Mouse (Mus musculus): ENCODE measurements around the gene Inhbe. TPM values are rescaled to one million over a fixed set of nuclear protein-coding genes. Genes with fewer than 3 reads are reported as not detected.

Gene Inhbe
- polyA plus RNA-seq, 1 experiment = 0.27 TPM

DNA sequence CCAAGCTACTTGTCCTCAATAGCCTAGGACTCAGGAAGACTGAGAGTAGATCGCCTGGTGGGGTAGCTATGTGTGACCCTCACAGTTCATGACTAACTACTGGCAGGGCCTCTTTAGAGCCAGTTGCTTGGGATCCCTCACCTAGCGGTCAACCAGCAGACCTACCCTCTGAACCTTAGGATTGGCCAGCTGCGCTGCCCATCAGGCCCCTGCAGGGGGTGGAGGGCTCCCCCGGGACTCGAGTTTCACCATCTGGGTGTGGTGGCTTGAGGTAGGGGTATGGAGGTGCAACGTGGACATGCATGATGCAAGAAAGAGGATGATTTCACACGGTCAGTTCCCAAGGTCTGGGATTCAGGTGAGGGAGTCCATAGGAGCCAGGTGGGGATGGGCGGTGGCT, 2.5 kb downstream of the Inhbe start:
- H3K4me3 ChIP-seq (replicated peaks; ENCODE audit: control insufficient read depth, low read depth, low read length) = no peak overlapping the region
- TF ChIP-seq CTCF (IDR thresholded peaks at IDR 0.05; ENCODE audit: control insufficient read depth, insufficient read depth, low read length) (no peak), POLR2A (IDR thresholded peaks at IDR 0.05; ENCODE audit: borderline replicate concordance, control insufficient read depth, low read depth, low read length) (no peak)
- H3K4me1 ChIP-seq (ENCODE audit: control insufficient read depth, insufficient read depth, low read length) = no peaks in the 10 kb centered on the region
- WGBS = 77% methylated on average over 8 of the region's 8 CpGs
- H3K27ac ChIP-seq (ENCODE audit: control insufficient read depth, insufficient read depth, low read depth, low read length, poor library complexity) = no peak overlapping the region

GRCm38 (mm10) chr10:127351285-127351595, 3.0 kb downstream of the Inhbe start:
- Histone ChIP-seq H3K27ac (ENCODE audit: control insufficient read depth, insufficient read depth, low read depth, low read length, poor library complexity) (no peak overlapping the region), H3K4me3 (replicated peaks; ENCODE audit: control insufficient read depth, low read depth, low read length) (no peak overlapping the region), H3K4me1 (ENCODE audit: control insufficient read depth, insufficient read depth, low read length) (no peaks in the 10 kb centered on the region)
- 79% methylated on average over 8 of the region's 8 CpGs for WGBS
- TF ChIP-seq POLR2A (IDR thresholded peaks at IDR 0.05; ENCODE audit: borderline replicate concordance, control insufficient read depth, low read depth, low read length) = no peak
- no peak for TF ChIP-seq CTCF (IDR thresholded peaks at IDR 0.05; ENCODE audit: control insufficient read depth, insufficient read depth, low read length)

GRCm38 (mm10) chr10:127350594-127351284, 3.5 kb downstream of the Inhbe start:
- no peak overlapping the region for H3K4me3 ChIP-seq (replicated peaks; ENCODE audit: control insufficient read depth, low read depth, low read length)
- peak; percentile 33; the same call in 1 of the 2 replicates for TF ChIP-seq POLR2A (IDR thresholded peaks at IDR 0.05; ENCODE audit: borderline replicate concordance, control insufficient read depth, low read depth, low read length)
- peak; percentile 90 for TF ChIP-seq CTCF (IDR thresholded peaks at IDR 0.05; ENCODE audit: control insufficient read depth, insufficient read depth, low read length)
- H3K4me1 ChIP-seq (ENCODE audit: control insufficient read depth, insufficient read depth, low read length) = no peaks in the 10 kb centered on the region
- 13% methylated on average over 24 of the region's 24 CpGs for WGBS
- no peak overlapping the region for H3K27ac ChIP-seq (ENCODE audit: control insufficient read depth, insufficient read depth, low read depth, low read length, poor library complexity)

GRCm38 (mm10) chr10:127349810-127350209, 4.4 kb downstream of the Inhbe start:
- Histone ChIP-seq H3K4me3 (replicated peaks; ENCODE audit: control insufficient read depth, low read depth, low read length) (no peak overlapping the region), H3K27ac (ENCODE audit: control insufficient read depth, insufficient read depth, low read depth, low read length, poor library complexity) (no peak overlapping the region), H3K4me1 (ENCODE audit: control insufficient read depth, insufficient read depth, low read length) (no peaks in the 10 kb centered on the region)
- 73% methylated on average over 8 of the region's 8 CpGs for WGBS
- TF ChIP-seq CTCF (IDR thresholded peaks at IDR 0.05; ENCODE audit: control insufficient read depth, insufficient read depth, low read length) (no peak), POLR2A (IDR thresholded peaks at IDR 0.05; ENCODE audit: borderline replicate concordance, control insufficient read depth, low read depth, low read length) (no peak)

DNA sequence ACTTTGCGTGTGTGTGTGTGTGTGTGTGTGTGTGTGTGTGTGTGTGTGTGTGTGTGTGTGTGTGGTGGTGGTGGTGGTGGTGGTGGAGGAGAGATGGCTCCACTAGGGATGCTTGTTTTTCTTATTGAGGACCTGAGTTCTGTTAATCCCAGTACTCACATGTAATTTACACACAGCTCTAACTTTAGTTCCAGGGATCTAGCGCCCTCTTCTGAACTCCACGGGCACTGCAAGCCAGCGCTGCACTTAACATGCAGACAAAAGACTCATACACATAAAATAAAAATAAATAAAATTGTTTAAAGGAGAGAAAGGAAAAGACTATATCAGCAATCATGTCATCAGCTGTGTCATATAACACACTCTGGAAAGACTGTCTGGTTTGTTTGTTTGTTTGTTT, 5.3 kb downstream of the Inhbe start:
- H3K4me3 ChIP-seq (replicated peaks; ENCODE audit: control insufficient read depth, low read depth, low read length) = no peak overlapping the region
- WGBS = 74% methylated on average over 4 of the region's 4 CpGs
- no peak overlapping the region for H3K27ac ChIP-seq (ENCODE audit: control insufficient read depth, insufficient read depth, low read depth, low read length, poor library complexity)
- H3K4me1 ChIP-seq (ENCODE audit: control insufficient read depth, insufficient read depth, low read length) = no peaks in the 10 kb centered on the region
- TF ChIP-seq POLR2A (IDR thresholded peaks at IDR 0.05; ENCODE audit: borderline replicate concordance, control insufficient read depth, low read depth, low read length) (no peak), CTCF (IDR thresholded peaks at IDR 0.05; ENCODE audit: control insufficient read depth, insufficient read depth, low read length) (peak; percentile 31; the same call in 1 of the 2 replicates)

GRCm38 (mm10) chr10:127346173-127346572, 8.0 kb downstream of the Inhbe start:
- WGBS = 84% methylated on average over 3 of the region's 3 CpGs
- TF ChIP-seq CTCF (IDR thresholded peaks at IDR 0.05; ENCODE audit: control insufficient read depth, insufficient read depth, low read length) = no peak
- TF ChIP-seq POLR2A (IDR thresholded peaks at IDR 0.05; ENCODE audit: borderline replicate concordance, control insufficient read depth, low read depth, low read length) = no peak
- Histone ChIP-seq H3K27ac (ENCODE audit: control insufficient read depth, insufficient read depth, low read depth, low read length, poor library complexity) (no peak overlapping the region), H3K4me1 (ENCODE audit: control insufficient read depth, insufficient read depth, low read length) (no peaks in the 10 kb centered on the region), H3K4me3 (replicated peaks; ENCODE audit: control insufficient read depth, low read depth, low read length) (no peak overlapping the region)

DNA sequence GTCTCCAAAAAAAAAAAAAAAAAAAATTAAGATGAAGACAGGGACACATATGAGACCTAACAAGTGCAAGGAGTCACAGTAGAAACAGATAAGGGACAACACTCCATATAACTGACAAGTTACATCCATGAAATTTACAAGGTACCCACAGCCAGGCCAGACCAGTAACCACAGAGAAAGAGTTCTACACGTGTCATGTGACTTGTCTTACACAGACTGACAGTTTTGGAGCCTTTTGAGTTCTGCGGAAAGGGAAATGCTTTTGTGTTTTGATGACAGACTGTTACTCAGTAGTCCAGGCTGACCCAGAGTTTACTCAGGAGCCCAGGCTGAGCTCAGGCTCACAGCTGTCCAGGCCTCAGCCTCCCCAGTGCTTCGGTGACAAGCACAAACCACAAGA, 11.2 kb downstream of the Inhbe start:
- Histone ChIP-seq H3K4me3 (replicated peaks; ENCODE audit: control insufficient read depth, low read depth, low read length) (no peak overlapping the region), H3K4me1 (ENCODE audit: control insufficient read depth, insufficient read depth, low read length) (no peaks in the 10 kb centered on the region), H3K27ac (ENCODE audit: control insufficient read depth, insufficient read depth, low read depth, low read length, poor library complexity) (no peak overlapping the region)
- 28% methylated on average over 3 of the region's 3 CpGs for WGBS
- TF ChIP-seq POLR2A (IDR thresholded peaks at IDR 0.05; ENCODE audit: borderline replicate concordance, control insufficient read depth, low read depth, low read length) = no peak
- TF ChIP-seq CTCF (IDR thresholded peaks at IDR 0.05; ENCODE audit: control insufficient read depth, insufficient read depth, low read length) = no peak

GRCm38 (mm10) chr10:127341891-127342639, 12.1 kb downstream of the Inhbe start, which contains the start of gene Gli1:
Gene Gli1, minus strand, starts transcription at chr10:127341974.
- no peak within 1 kb of the TSS for H3K4me3 ChIP-seq (replicated peaks; ENCODE audit: control insufficient read depth, low read depth, low read length)
- under 1% methylated on average over 29 of the region's 29 CpGs for WGBS
- H3K4me1 ChIP-seq (ENCODE audit: control insufficient read depth, insufficient read depth, low read length) = no peaks in the 10 kb centered on the region
- no peak within 1 kb of the TSS for H3K27ac ChIP-seq (ENCODE audit: control insufficient read depth, insufficient read depth, low read depth, low read length, poor library complexity)
- TF ChIP-seq CTCF (IDR thresholded peaks at IDR 0.05; ENCODE audit: control insufficient read depth, insufficient read depth, low read length) (peak; percentile 94), POLR2A (IDR thresholded peaks at IDR 0.05; ENCODE audit: borderline replicate concordance, control insufficient read depth, low read depth, low read length) (no peak)
